Mouse (Mus musculus) megakaryocyte, embryonic 14.5 days (primary cell): ENCODE data around the gene Irx5.

ENCODE experiments used
- FLI1 ChIP-seq: IDR thresholded peaks from 2 replicates; pipeline ENCODE4 v1.6.1; 2012; ENCODE audit warnings: low read length, inconsistent platforms, mixed read lengths
- GATA1 ChIP-seq: IDR thresholded peaks from 3 replicates; pipeline ENCODE4 v1.6.1; 2012; ENCODE audit warnings: mixed read lengths, low read length, inconsistent platforms, borderline replicate concordance

DNA sequence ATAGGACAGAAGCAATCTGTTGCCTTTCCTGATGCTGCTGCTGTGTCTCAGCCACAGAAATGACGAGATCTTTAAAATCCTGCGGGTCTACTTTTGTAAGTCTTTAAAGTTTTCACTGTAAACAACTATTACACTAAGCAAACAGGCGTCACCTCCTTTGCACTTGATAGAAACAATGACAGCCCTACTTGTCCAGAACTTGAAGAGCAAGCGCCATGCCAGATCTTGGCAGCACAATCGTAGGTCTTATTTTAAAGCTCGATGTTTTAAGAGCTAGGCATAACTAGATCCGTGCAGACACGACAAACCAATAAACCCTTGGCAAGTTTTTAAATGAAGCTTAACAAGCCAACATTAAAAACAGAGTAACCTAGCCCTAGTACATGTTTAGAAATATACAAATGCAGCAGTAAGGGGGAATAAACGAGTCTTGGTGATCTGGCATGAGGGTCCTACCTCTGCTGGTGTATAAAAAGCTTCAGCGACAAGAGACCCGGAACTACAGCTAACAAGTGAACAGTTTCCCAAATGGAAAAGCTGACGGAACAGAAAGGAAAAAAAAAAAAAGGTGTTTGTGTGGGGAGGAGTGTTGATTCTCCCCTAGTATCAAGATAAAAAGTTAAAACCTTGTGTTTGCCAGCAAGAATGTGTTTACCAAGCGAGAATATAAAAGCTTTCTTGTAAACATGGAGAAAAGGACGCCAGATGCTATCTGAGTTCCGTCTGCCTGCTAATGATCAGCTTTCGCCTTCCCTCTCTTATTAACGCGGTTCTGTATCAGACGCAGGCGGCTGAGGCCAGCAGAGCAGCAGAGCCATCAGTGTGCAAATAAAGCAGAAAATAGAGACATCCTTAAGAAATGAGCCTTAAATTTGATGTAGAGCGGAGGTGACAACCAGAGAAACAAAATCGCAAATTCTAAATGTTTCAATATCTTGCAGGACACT is 2.6 kb upstream of the Irx5 start:
- TF ChIP-seq FLI1 (no peak), GATA1 (no peak)
